Mouse (Mus musculus): Measurements from ENCODE around the gene Gyg.

Gyg gene

DNA sequence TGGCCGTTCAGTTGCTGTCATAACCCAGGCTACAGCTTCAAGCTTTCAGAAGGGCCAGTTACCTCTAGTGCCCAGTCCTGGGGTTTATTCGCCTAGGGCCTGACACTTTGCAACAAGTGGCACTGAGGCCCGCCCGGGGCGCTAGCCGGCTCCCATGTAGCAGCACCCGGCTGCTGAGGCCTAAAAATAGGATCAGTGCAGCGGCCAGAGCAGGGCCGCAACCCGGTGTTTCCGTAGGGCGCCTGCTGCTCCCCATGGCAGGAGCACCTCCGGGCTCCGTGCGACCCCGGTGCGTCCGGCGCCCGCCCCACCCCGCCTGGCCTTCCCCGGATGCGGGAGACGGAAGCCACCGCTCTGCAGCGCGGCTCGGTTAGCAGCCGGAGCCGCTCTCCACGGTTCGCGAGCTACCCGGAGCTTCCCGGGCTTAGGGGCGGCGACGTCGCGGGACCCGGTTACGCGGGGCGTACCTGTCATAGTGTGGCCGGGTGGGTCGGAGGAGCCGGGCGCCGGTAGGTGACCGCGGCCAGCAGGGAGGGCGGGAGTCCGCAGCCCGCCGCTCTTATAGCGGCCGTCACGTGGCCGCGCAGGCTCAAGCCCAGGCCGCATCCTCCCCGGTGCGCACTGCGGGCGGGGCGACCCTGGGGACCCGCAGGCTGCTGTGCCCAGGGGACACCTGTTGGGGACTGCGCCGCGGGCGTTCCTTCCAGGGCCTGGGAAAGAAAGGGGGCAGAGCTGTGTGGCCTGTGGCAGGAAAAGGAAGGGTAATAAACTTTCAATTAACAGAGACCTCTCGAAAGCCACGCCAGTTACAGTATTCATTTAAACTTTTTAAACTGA lies at the start of gene Gyg:
Gene Gyg, minus strand, starts transcription at position 787 of the 837 bp plus-strand sequence.
- peak; percentile 59 for DNase-seq

DNA sequence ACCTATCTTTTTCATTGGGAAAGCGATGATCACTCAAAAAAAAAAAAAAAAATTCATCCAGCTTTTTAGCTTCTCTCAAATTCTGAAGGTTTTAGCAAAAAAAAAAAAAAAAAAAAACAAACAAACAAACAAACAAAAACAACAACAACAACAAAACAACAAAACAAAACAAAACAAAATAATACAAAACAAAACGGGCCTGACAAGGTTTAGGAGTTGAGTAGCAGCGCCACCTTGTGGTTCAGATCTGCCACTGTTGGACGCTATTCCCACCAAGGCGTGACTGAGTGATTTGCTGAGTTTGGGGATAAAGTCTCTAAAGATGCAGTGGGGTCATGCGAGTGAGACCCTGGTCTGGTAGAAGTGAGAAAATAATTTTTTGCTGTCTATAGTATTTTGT lies 43.8 kb upstream of the Gyg start:
- DNase-seq = peak; percentile 68

DNA sequence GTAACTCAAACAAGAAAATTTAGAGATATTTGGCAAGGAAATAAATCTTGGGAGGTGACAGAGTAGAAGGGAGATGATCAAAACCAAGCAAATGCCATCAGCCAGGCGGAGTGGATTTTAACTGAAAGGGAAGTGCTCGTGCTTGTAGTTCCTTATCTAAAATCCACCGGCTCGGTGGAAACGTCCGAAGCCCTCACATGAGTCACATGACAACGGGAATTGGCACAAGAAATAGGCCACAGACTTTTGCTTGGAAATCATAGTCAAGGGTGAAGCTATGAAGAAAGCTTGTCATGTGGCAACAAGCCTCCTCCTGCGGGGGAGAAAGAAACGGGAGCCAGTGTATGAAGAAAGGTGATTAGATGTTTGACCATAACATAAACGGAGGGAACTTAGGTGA lies 42.8 kb upstream of the Gyg start:
- DNase-seq = peak; percentile 28

DNA sequence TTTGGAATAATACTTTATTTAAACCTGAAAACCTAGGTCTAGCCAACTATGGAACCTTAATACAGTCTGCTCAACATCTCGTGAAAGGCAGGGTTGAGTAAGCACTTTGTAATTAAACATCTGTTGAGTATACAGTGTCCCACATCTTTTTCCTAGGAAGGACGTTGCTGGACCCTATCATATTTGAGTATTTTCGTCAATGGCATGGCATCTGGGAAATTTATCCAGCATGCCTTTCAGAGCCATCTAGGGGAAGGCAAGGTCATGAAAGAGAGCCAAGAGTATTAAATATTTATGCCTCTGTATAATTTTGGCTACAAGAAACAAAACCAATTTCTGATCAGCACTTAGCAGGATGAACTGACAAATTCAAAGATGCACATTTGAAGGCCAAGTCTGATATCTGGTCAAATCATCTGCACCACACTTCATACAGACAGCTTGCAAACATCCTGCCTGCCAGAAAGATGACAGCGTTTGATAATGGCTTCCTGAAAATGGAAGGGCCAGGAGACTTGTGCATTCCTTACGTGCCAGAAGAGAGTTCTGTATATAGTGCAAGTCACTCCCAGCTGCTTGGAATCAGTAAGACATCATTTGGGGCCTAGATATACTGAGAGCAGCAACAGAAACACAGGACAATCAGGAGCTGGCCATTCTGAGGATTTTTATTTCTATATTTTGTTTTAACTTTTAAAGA lies 34.0 kb upstream of the Gyg start:
- DNase-seq = peak; percentile 64

DNA sequence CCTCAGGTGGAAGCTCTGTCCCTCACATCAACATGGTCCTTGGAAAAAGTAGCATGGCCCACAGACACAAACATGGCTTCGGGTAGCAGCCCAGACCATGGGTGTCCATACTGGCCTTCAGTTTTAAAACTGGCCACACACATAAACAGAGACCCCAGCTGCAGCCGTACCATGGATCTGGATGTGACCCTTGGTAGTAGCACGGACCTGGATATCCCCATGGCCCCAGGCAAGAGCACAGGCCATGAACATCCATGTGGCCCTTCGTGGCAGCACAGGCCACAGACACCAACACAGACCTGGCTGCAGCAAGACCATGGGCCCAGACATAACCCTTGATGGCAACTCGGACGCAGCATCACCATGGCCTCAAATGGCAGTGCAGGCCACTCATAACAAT lies 17.3 kb upstream of the Gyg start:
- no peak for DNase-seq

DNA sequence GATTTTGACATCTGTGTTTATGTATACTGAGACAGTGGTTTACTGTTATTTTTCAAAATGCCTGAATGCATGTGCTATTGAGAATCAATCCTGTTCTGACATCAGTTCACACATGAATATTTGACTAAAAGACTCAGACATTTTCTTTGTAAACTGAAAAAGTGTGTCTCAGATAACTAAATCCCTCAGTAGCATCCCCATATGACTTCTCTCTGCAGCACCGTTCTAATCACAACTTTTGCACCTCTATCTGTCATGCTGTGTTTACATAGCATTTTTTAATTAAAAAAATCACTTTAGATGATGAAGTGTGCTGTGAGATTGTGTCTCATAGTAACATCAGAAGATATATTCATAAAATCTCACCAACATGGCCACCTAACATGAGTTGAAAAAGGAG lies 12.4 kb upstream of the Gyg start:
- no peak for DNase-seq

GRCm38 (mm10) chr3:20155476-20155875 lies 359 bp upstream of the Gyg start:
- DNase-seq = no peak

- DNase-seq = no peak
Measured at GRCm38 (mm10) chr3:20151651-20152050, 3.5 kb downstream of the Gyg start.

DNA sequence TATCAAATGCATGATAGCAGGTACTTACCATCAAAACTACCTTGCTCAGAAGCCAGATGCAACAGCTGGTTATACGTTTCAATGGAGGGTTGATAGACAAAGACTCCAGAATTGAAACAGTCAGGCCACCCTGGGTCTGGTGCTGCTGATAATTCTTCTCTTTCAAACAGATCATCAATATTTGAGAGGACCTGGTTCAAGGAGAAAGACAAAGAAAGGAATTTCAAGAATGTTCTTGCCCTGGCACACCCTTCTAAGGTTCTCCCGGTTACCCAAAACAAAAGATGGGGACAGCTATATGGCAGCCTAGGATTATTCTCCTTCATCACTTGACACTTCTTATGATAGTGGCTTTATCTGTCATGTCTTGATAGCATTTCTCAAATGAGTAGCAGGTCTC lies 4.6 kb downstream of the Gyg start:
- DNase-seq = no peak

DNA sequence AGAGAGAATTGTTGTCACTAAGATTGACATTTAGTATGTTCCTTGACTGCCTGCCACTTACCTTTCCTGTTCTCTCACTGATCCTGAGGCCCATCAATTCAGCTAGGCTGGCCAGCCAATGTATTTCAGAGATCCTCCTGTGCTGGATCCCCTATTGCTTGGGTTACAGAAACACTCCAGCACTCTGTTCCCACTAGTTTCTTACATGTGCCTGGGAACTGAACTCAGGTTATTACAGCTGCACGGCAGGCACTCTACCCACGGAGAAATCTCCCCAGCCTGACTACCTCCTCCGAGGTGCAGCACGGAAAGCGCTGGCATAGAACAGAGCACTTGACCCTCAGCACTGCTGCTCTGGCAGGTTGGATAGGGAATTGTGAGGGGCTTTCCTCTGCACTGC lies 7.5 kb downstream of the Gyg start:
- no peak for DNase-seq

- no peak for DNase-seq
Measured at GRCm38 (mm10) chr3:20146884-20147395, 8.2 kb downstream of the Gyg start.

DNA sequence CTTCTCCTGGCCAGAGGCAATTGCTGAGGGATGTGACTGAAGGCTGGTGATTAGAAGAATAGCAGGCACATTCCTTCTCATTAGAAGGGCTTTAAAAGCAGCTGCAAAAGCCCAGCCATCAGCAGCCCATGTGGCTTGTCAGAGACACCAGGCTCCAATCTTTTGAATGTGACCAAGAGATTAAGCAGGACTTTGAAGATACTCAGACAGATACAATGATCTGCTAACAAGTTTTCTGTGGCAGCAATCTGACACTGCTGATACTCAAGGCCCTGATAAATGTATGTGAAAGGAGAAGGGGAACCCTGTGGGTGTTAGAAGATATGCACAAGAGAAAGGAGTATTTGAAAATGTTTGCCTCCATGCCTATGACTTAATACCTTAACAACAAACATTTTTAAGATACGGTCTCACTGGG lies 9.4 kb downstream of the Gyg start:
- DNase-seq = peak; percentile 26

DNA sequence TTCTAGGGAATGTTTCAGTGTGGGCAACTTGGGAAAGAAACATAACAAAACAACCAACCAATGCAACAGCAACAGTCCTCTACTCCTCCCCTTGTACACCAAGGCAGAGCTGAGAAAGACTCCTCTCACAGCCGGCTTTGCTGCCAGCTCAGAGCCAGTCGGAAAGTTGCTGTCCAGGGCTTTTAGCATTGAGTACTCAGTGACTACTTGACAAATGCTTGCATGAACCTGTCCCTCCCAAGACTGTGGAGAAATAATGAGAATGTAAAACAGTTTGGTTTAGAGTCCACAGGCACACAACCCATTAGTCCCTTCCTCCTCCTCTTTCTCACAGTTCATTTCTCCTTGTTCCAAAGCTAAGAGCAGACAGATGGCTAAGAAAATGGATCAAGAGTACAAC lies 10.7 kb downstream of the Gyg start:
- DNase-seq = peak; percentile 10

- no peak for DNase-seq
Measured at GRCm38 (mm10) chr3:20143726-20144125, 11.4 kb downstream of the Gyg start.

GRCm38 (mm10) chr3:20142576-20142975 lies 12.5 kb downstream of the Gyg start:
- DNase-seq = no peak

GRCm38 (mm10) chr3:20142101-20142500 lies 13.0 kb downstream of the Gyg start:
- no peak for DNase-seq

DNA sequence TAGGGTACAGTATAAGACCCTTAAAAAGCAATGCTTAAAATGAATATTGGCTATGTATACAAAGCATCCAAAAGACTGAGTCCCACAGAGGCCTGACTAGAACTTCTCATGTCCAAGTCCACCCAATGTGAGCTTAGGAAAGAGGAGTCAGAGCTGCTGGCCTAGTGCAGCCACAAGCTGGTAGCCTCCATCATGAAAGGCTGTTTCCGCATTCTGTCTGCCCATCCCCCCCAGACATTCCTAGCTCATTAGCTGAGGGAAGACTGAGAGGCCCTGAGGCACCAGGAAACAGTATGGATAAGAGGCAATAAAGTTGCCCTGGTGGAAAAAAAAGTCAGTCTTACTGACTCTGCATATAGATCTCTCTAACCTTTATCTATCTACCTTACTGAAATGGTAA lies 13.4 kb downstream of the Gyg start:
- peak; percentile 21 for DNase-seq

GRCm38 (mm10) chr3:20141240-20141639 lies 13.9 kb downstream of the Gyg start:
- DNase-seq = no peak

- DNase-seq = no peak
Measured at GRCm38 (mm10) chr3:20136868-20137581, 18.1 kb downstream of the Gyg start.

DNA sequence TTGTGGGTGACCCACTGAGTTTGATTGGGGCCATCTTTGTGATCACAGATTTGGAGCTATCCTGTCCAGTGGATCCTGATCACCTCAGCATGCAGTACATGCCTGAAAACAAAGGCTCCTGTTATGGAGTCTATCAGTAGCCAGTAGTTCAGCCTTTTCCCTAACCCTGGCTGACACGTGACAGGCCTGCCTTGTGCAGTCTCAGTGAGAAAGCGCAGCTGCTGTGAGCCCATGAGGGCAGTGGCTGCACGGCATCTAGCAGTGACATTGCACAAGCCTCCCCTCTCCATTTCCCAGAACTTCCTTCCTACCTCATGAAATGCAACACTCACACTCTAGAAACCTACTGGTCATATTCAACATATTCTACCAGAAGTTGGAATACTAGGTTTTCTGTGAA lies 20.6 kb downstream of the Gyg start:
- DNase-seq = peak; percentile 47

DNA sequence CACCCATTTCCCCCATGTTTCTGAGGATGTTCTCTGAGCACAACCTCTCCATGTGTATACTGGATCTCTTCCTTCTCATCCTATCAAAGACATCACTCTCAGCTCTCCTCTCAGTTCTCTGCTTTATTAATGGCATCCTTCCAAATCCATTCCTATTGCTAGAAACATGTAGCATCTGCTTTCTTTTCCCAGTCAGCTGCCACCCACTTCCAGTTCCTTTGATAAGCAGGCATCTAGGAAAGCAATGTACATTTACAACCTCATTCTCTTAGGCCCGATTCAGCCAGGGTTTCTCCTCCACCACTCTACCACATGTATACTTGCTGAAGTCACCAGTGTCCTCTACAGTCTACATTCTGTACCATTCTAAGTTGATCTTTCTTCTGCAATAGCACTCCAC lies 21.4 kb downstream of the Gyg start:
- peak; percentile 15 for DNase-seq

- DNase-seq = peak; percentile 50
Measured at GRCm38 (mm10) chr3:20132731-20133130, 22.4 kb downstream of the Gyg start.

GRCm38 (mm10) chr3:20131350-20131720 lies 23.8 kb downstream of the Gyg start:
- peak; percentile 77 for DNase-seq
